ENCODE assay signal across 14 mouse cellular contexts in the genomic region with DNA sequence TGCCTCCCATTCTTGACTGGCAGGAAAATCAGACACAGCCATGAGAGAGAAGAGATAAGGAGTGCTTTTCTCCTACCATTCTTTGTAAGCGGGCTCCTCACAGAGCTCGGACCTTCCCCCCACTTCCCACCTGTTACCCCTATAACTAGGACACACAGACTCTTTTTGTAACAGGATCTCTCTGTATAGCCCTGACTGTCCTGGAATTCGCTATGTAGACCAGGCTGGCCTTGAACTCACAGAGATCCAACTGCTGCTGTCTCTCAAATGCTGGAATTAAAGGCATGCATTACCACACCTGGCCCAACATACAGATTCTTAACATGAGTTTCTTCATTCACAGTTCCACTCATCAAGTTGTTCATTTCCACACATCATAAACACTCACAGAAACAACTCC. TPM values are rescaled to one million over a fixed set of nuclear protein-coding genes. Genes with fewer than 3 reads are reported as not detected.
DNase-seq lines count a peak whose midpoint lies in the region; ATAC-seq lines count a peak whose summit lies in the region.
"Had no signal": no experiment of that assay in that cellular context is flagged by ENCODE, and none has a peak within 500 bp of the region (broad histone marks: within the 10 kb centered on the region; RNA-seq: fewer than 3 reads in every experiment).

No protein-coding gene starts in this region.

- H3K4me2 ChIP-seq in heart, embryonic 13.5 days = peak overlapping the region; percentile 91
- no peak overlapping the region for H3K4me2 ChIP-seq in neural tube, embryonic 11.5 days (ENCODE audit: low read depth)
- peak overlapping the region; percentile 86 for H3K4me2 ChIP-seq in limb, embryonic 13.5 days (replicated peaks)

- H3K27me3 ChIP-seq in heart, embryonic 13.5 days (replicated peaks) = peaks cover 7% of the 10 kb centered on the region
- 0 out of 2 replicates have a peak, but pooled peaks cover 2% of the 10 kb centered on the region for H3K27me3 ChIP-seq in neural tube, embryonic 11.5 days (ENCODE audit: control insufficient read depth, insufficient read depth, low read length)
- peaks cover 8% of the 10 kb centered on the region; the same call in 1 of the 2 replicates for H3K27me3 ChIP-seq in limb, embryonic 13.5 days

- WGBS in heart, embryonic 13.5 days = 29% methylated on average over 3 of the region's 3 CpGs
- 76% methylated on average over 3 of the region's 3 CpGs for WGBS in neural tube, embryonic 11.5 days
- 83% methylated on average over 3 of the region's 3 CpGs for WGBS in limb, embryonic 13.5 days

- DNase-seq in heart, adult 18-20 months = no peak
- no peak for DNase-seq in neural tube, embryonic 11.5 days (ENCODE audit: low spot score)
- no peak for DNase-seq in neural tube, embryonic 10.5 days (ENCODE audit: extremely low spot score, low spot score)
- no peak for DNase-seq in cerebellum, adult 8-10 months
- no peak for DNase-seq in frontal cortex, postnatal 25 days (ENCODE audit: low spot score in 2 of 2)
- DNase-seq: kidney, postnatal 36 days; thymus, postnatal 14 days had no signal

- H3K27ac ChIP-seq in heart, embryonic 13.5 days (replicated peaks) = peak overlapping the region; percentile 98
- no peak overlapping the region for H3K27ac ChIP-seq in neural tube, embryonic 11.5 days (ENCODE audit: low read depth, low read length)
- H3K27ac ChIP-seq in limb, embryonic 13.5 days = no peak overlapping the region
- H3K27ac ChIP-seq: forebrain, embryonic 12.5 days had no signal

- H3K36me3 ChIP-seq in heart, embryonic 13.5 days = peaks cover 21% of the 10 kb centered on the region
- H3K36me3 ChIP-seq in neural tube, embryonic 11.5 days (ENCODE audit: control insufficient read depth, insufficient read depth, low read length) = no peaks in the 10 kb centered on the region
- no peaks in the 10 kb centered on the region for H3K36me3 ChIP-seq in limb, embryonic 13.5 days
- H3K36me3 ChIP-seq: forebrain, embryonic 12.5 days had no signal

- H3K4me3 ChIP-seq in heart, embryonic 13.5 days = peak overlapping the region; percentile 68
- peak overlapping the region; percentile 56; the same call in 1 of the 2 replicates for H3K4me3 ChIP-seq in neural tube, embryonic 11.5 days (ENCODE audit: low read depth, low read length)
- H3K4me3 ChIP-seq in limb, embryonic 13.5 days = peak overlapping the region; percentile 71

- peak overlapping the region; percentile 89 for H3K9ac ChIP-seq in heart, embryonic 13.5 days
- no peak overlapping the region for H3K9ac ChIP-seq in neural tube, embryonic 11.5 days (ENCODE audit: low read length)
- peak overlapping the region; percentile 83; the same call in 1 of the 2 replicates for H3K9ac ChIP-seq in limb, embryonic 13.5 days
- H3K9ac ChIP-seq: forebrain, embryonic 12.5 days had no signal

- no peaks in the 10 kb centered on the region for H3K9me3 ChIP-seq in heart, embryonic 13.5 days
- no peaks in the 10 kb centered on the region for H3K9me3 ChIP-seq in neural tube, embryonic 11.5 days (ENCODE audit: control insufficient read depth, low read length)
- no peaks in the 10 kb centered on the region for H3K9me3 ChIP-seq in limb, embryonic 13.5 days
- H3K9me3 ChIP-seq: forebrain, embryonic 12.5 days had no signal

- peaks cover 61% of the 10 kb centered on the region for H3K4me1 ChIP-seq in heart, embryonic 13.5 days
- H3K4me1 ChIP-seq in neural tube, embryonic 11.5 days (ENCODE audit: control insufficient read depth, insufficient read depth, low read length) = peaks cover 6% of the 10 kb centered on the region; the same call in 1 of the 2 replicates
- peaks cover 41% of the 10 kb centered on the region for H3K4me1 ChIP-seq in limb, embryonic 13.5 days

- no peak for ATAC-seq in heart, embryonic 13.5 days (ENCODE audit: extremely low read depth, insufficient number of reproducible peaks, low FRiP score, low TSS enrichment)
- ATAC-seq in neural tube, embryonic 11.5 days (ENCODE audit: insufficient read depth, low FRiP score, low TSS enrichment) = no peak
- ATAC-seq in limb, embryonic 13.5 days (ENCODE audit: low FRiP score, low read depth) = no peak

RNA-seq across cellular contexts. Expression of a gene that starts 5.4 kb away (rescaled TPM):
- polyA plus RNA-seq in heart, embryonic 13.5 days (2015; fragmentation: Nextera tagmentation; extraction: Ambion mirVana) = 131 and 134 TPM in 2 replicates
- total RNA-seq in heart, adult 18-20 months (2021) = 10 to 100 TPM; 87.3 to 87.9 TPM
- 6.2 and 7.5 TPM in 2 replicates for polyA plus RNA-seq in neural tube, embryonic 11.5 days (2014; fragmentation: Nextera tagmentation; extraction: Ambion mirVana)
- polyA plus RNA-seq in limb, embryonic 13.5 days (2015; fragmentation: Nextera tagmentation; extraction: Ambion mirVana) = 19.6 and 20.8 TPM in 2 replicates

RNA-seq across cellular contexts. Expression of a gene that starts 6.4 kb away (rescaled TPM):
- polyA plus RNA-seq in heart, embryonic 13.5 days (2015; fragmentation: Nextera tagmentation; extraction: Ambion mirVana) = 14.3 and 19.2 TPM in 2 replicates
- total RNA-seq in heart, adult 18-20 months (2021) = under 1 TPM; 0.35 to 0.54 TPM
- 0.45 and 0.55 TPM in 2 replicates for polyA plus RNA-seq in neural tube, embryonic 11.5 days (2014; fragmentation: Nextera tagmentation; extraction: Ambion mirVana)
- 2.4 and 2.8 TPM in 2 replicates for polyA plus RNA-seq in limb, embryonic 13.5 days (2015; fragmentation: Nextera tagmentation; extraction: Ambion mirVana)
- total RNA-seq: layer of hippocampus, postnatal 25 days; megakaryocyte-erythroid progenitor cell, adult 5-6 weeks had no signal
- polyA plus RNA-seq: forebrain, embryonic 12.5 days; intestine, embryonic 14.5 days; liver, adult 2 months had no signal

RNA-seq across cellular contexts. Expression of a gene that starts 11.4 kb away (rescaled TPM):
- 68.8 and 69.5 TPM in 2 replicates for polyA plus RNA-seq in heart, embryonic 13.5 days (2015; fragmentation: Nextera tagmentation; extraction: Ambion mirVana)
- 10 to 100 TPM; 95.8 to 97.9 TPM for total RNA-seq in heart, adult 18-20 months (2021)
- 90.6 and 95.8 TPM in 2 replicates for polyA plus RNA-seq in neural tube, embryonic 11.5 days (2014; fragmentation: Nextera tagmentation; extraction: Ambion mirVana)
- polyA plus RNA-seq in limb, embryonic 13.5 days (2015; fragmentation: Nextera tagmentation; extraction: Ambion mirVana) = 85.0 and 90.7 TPM in 2 replicates

RNA-seq across cellular contexts. Expression of a gene that starts 21.9 kb away (rescaled TPM):
- polyA plus RNA-seq in heart, embryonic 13.5 days (2015; fragmentation: Nextera tagmentation; extraction: Ambion mirVana) = 3.9 and 5.5 TPM in 2 replicates
- total RNA-seq in heart, adult 18-20 months (2021) = 10 to 100 TPM; 12.0 to 14.4 TPM
- polyA plus RNA-seq in neural tube, embryonic 11.5 days (2014; fragmentation: Nextera tagmentation; extraction: Ambion mirVana) = 14.0 and 15.7 TPM in 2 replicates
- polyA plus RNA-seq in limb, embryonic 13.5 days (2015; fragmentation: Nextera tagmentation; extraction: Ambion mirVana) = 7.3 and 9.1 TPM in 2 replicates

RNA-seq across cellular contexts. Expression of a gene that starts 32.0 kb away (rescaled TPM):
- polyA plus RNA-seq in heart, embryonic 13.5 days (2015; fragmentation: Nextera tagmentation; extraction: Ambion mirVana) = 15.3 and 17.4 TPM in 2 replicates
- 1 to 10 TPM; 4.6 to 6.1 TPM for total RNA-seq in heart, adult 18-20 months (2021)
- 22.6 and 23.1 TPM in 2 replicates for polyA plus RNA-seq in neural tube, embryonic 11.5 days (2014; fragmentation: Nextera tagmentation; extraction: Ambion mirVana)
- 27.4 and 28.5 TPM in 2 replicates for polyA plus RNA-seq in limb, embryonic 13.5 days (2015; fragmentation: Nextera tagmentation; extraction: Ambion mirVana)
